Mouse (Mus musculus) stomach, embryonic 14.5 days (tissue): Measurements from ENCODE around the gene Tlr11. TPM values are rescaled to one million over a fixed set of nuclear protein-coding genes. Genes with fewer than 3 reads are reported as not detected.

Experiments
- polyA plus RNA-seq: library from polyadenylated mRNA; unstranded; fragments of >200 nt; fragmentation: Nextera tagmentation; extraction: Ambion mirVana; gene quantifications from 2 replicates; pipeline ENCODE4 v1.2.1, GENCODE M21; 2014

Gene Tlr11
- polyA plus RNA-seq, 1 experiment from 2014 or later = not detected

Other genes starting within 250 kb of the Tlr11 start
- not detected in 2 replicates for gene Olfr727, start 234.7 kb upstream of the Tlr11 start, polyA plus RNA-seq
- not detected in 2 replicates for gene Olfr728, start 215.2 kb upstream of the Tlr11 start, polyA plus RNA-seq
- gene Olfr729, start 205.0 kb upstream of the Tlr11 start, polyA plus RNA-seq = not detected in 2 replicates
- not detected in 2 replicates for gene Olfr730, start 169.7 kb upstream of the Tlr11 start, polyA plus RNA-seq
- not detected in 2 replicates for gene Olfr731, start 116.0 kb upstream of the Tlr11 start, polyA plus RNA-seq
- not detected in 2 replicates for gene Olfr732, start 73.7 kb upstream of the Tlr11 start, polyA plus RNA-seq
- not detected in 2 replicates for gene Olfr733, start 56.4 kb upstream of the Tlr11 start, polyA plus RNA-seq
- not detected in 2 replicates for gene Olfr734, start 31.2 kb upstream of the Tlr11 start, polyA plus RNA-seq
- gene Olfr735, start 9.0 kb upstream of the Tlr11 start, polyA plus RNA-seq = not detected in 2 replicates
- gene Olfr736, start 23.2 kb downstream of the Tlr11 start, polyA plus RNA-seq = not detected in 2 replicates
- not detected in 2 replicates for gene Olfr738, start 49.7 kb downstream of the Tlr11 start, polyA plus RNA-seq
- not detected in 2 replicates for gene Olfr739, start 60.7 kb downstream of the Tlr11 start, polyA plus RNA-seq
- not detected in 2 replicates for gene Olfr740, start 87.6 kb downstream of the Tlr11 start, polyA plus RNA-seq
- gene Olfr741, start 114.8 kb downstream of the Tlr11 start, polyA plus RNA-seq = not detected in 2 replicates
- not detected in 2 replicates for gene Olfr742, start 145.7 kb downstream of the Tlr11 start, polyA plus RNA-seq
- not detected in 2 replicates for gene Olfr743, start 163.9 kb downstream of the Tlr11 start, polyA plus RNA-seq